Mouse (Mus musculus) liver, embryonic 12.5 days (tissue): ENCODE measurements around the gene Myl7. TPM values are rescaled to one million over a fixed set of nuclear protein-coding genes. Genes with fewer than 3 reads are reported as not detected.

ENCODE experiments used
- ATAC-seq: fragments of 200-750 bp; cut with Nextera tagmentation; 2 replicates; pipeline ENCODE4 v1.8.0; 2017; ENCODE audit warnings: moderate number of reproducible peaks, mild to moderate bottlenecking, moderate library complexity
- H3K27ac ChIP-seq: fragments of 300-500 bp; sonication (generic); 2 replicates; pipeline ENCODE4 v1.5.1; 2016; ENCODE audit warnings: mild to moderate bottlenecking
- H3K27me3 ChIP-seq: fragments of 300-500 bp; sonication (generic); replicated peaks from 2 replicates; pipeline ENCODE4 v1.6.1; 2016; ENCODE audit warnings: mild to moderate bottlenecking, moderate library complexity
- H3K36me3 ChIP-seq: fragments of 300-500 bp; sonication (generic); 2 replicates; pipeline ENCODE4 v1.6.1; 2016; ENCODE audit warnings: mild to moderate bottlenecking, moderate library complexity
- H3K4me1 ChIP-seq: fragments of 300-500 bp; sonication (generic); 2 replicates; pipeline ENCODE4 v1.6.1; 2016
- H3K4me2 ChIP-seq: fragments of 300-500 bp; sonication (generic); 2 replicates; pipeline ENCODE4 v1.6.1; 2016; ENCODE audit warnings: mild to moderate bottlenecking, moderate library complexity
- H3K4me3 ChIP-seq: fragments of 300-500 bp; sonication (generic); 2 replicates; pipeline ENCODE4 v1.5.1; 2016; ENCODE audit warnings: mild to moderate bottlenecking, moderate library complexity
- H3K9ac ChIP-seq: fragments of 300-500 bp; sonication (generic); 2 replicates; pipeline ENCODE4 v1.6.1; 2016; ENCODE audit warnings: mild to moderate bottlenecking, moderate library complexity
- H3K9me3 ChIP-seq: fragments of 300-500 bp; sonication (generic); replicated peaks from 2 replicates; pipeline ENCODE4 v1.6.1; 2016; ENCODE audit warnings: mild to moderate bottlenecking, moderate library complexity
- WGBS: fragments of 180-500 bp; shearing (Covaris S2); methylation state at CpG from one replicate; pipeline ENCODE4 v1.1.7; 2016; ENCODE audit not compliant: insufficient replicate concordance; 5-methylcytosine and 5-hydroxymethylcytosine counted together
- polyA plus RNA-seq: library from polyadenylated mRNA; unstranded; fragments of >200 nt; fragmentation: Nextera tagmentation; extraction: Ambion mirVana; gene quantifications from 2 replicates; pipeline ENCODE4 v1.2.1, GENCODE M21; 2016

Myl7 gene
- polyA plus RNA-seq, 1 experiment from 2014 or later: 22.5 TPM

DNA sequence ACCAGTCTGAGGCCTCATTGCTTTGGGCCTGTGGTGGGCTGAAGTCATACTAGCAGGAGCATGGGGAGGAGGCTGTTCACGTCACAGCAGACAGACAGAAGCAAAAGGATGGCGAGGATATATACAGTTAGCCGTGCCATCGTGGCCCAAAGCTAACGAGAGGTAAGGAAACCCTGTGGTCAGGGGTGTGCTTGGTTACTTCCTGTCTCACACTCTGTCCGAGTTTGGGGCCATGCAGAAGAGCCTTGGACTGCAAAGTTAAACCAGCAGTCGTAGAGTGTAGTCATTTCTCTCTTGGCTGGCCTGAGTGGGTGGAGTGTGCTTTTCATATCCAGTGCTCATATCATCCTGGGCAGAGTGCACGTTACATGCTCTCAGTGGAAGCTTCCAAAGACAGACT, 16.1 kb downstream of the Myl7 start:
- no peak overlapping the region; the same call in 1 of the 2 replicates for H3K27ac ChIP-seq
- 36% methylated on average over 8 of the region's 8 CpGs for WGBS
- ATAC-seq: no peak

DNA sequence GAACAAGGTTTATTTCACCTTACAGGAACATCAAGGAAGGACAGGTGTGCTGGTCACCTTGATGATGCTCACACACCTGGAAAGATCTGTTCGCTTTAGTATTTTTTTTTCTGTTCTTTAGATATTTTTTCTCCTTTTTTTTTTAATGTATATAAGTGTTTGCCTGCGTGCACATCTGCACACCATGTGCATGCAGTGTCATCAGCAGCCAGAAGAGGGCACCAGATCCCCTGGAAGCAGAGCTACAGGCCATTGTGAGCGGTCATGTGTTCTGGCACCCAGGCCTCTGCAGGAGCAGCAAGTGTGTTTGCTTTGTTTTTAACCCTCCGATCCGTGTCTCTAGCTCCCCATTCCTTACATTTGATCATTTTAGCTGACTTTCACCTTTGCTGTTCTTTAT, 18.7 kb downstream of the Myl7 start:
- Histone ChIP-seq H3K9me3 (no peaks in the 10 kb centered on the region), H3K4me2 (no peak overlapping the region), H3K27me3 (no peaks in the 10 kb centered on the region), H3K27ac (no peak overlapping the region), H3K4me3 (no peak overlapping the region), H3K9ac (no peak overlapping the region), H3K4me1 (peaks cover 41% of the 10 kb centered on the region), H3K36me3 (peaks cover 18% of the 10 kb centered on the region)
- ATAC-seq: no peak
- WGBS: 57% methylated on average over 5 of the region's 5 CpGs

More for the DNA sequence above, 16.1 kb downstream of the Myl7 start:
- no peak overlapping the region for H3K4me3 ChIP-seq
- H3K27me3 ChIP-seq: no peaks in the 10 kb centered on the region
- H3K4me2 ChIP-seq: no peak overlapping the region
- no peak overlapping the region for H3K9ac ChIP-seq
- H3K9me3 ChIP-seq: no peaks in the 10 kb centered on the region
- H3K36me3 ChIP-seq: no peaks in the 10 kb centered on the region
- peaks cover 24% of the 10 kb centered on the region for H3K4me1 ChIP-seq

GRCm38 (mm10) chr11:5878661-5879060, 19.9 kb downstream of the Myl7 start:
- H3K4me3 ChIP-seq: peak overlapping the region; percentile 74
- H3K9me3 ChIP-seq: no peaks in the 10 kb centered on the region
- H3K4me1 ChIP-seq: peaks cover 41% of the 10 kb centered on the region
- peak overlapping the region; percentile 81 for H3K27ac ChIP-seq
- H3K36me3 ChIP-seq: peaks cover 31% of the 10 kb centered on the region
- ATAC-seq: no peak
- peak overlapping the region; percentile 89 for H3K4me2 ChIP-seq
- WGBS: 53% methylated on average over 8 of the region's 8 CpGs
- peak overlapping the region; percentile 72 for H3K9ac ChIP-seq
- H3K27me3 ChIP-seq: no peaks in the 10 kb centered on the region

DNA sequence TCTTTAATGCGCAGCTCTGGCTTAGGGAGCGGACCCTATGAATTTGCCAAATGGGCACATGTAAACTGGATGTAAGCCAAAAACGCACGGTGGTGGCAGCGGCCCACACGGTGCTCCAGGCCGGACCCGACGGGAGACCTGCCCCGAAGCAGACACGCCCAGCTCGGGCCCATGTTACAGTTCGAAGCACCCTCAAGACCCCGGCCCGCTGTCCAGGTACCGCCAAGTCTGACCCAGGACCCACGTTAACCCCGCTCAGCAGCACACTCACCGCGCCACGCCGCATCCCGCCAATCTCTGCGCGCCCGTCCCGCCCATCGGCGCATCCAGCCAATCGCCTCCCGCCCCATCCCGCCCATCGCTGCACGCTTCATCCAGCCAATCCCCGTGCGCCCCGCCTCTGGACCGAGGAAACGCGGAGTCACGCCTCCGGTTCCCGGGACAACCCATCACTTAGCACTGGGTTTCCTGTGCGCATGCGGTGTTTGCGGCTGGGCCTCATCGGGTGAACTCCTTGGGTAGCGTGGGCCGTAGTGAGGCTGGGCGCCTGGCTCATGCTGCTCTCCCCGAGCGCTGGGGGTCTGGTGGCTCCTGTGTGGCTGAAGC, 20.6 kb downstream of the Myl7 start, which contains the start of gene Pold2:
TSS of gene Pold2 (minus strand) at position 372 of the 606 bp plus-strand sequence.
- H3K4me2 ChIP-seq: peak within 1 kb of the TSS; percentile 89
- no peaks in the 10 kb centered on the region for H3K27me3 ChIP-seq
- peak within 1 kb of the TSS; percentile 74 for H3K4me3 ChIP-seq
- H3K4me1 ChIP-seq: peaks cover 41% of the 10 kb centered on the region
- peak within 1 kb of the TSS; percentile 81 for H3K27ac ChIP-seq
- peak; percentile 99 for ATAC-seq
- under 1% methylated on average over 49 of the region's 52 CpGs for WGBS
- no peaks in the 10 kb centered on the region for H3K9me3 ChIP-seq
- H3K36me3 ChIP-seq: peaks cover 37% of the 10 kb centered on the region
- H3K9ac ChIP-seq: peak within 1 kb of the TSS; percentile 75

DNA sequence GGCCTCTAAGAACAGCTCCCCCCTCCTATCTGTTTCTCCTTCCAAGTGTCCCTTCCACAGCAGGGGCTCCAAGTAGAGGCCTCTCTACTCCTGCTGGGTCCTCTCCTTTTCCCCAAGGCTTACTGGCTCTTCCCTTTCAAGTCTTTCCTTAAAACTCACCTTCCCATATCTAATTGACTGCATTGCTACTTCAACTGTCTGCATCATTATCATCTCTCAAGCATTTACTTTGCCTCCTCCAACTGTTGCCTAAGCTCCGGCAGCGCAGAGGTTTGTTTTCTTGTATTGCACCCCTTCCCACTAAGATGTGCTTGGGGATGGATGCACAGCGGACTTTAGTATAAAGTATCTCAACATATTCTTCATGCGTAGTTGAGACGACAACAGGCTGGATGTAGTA, 21.2 kb downstream of the Myl7 start:
- Histone ChIP-seq H3K4me3 (peak overlapping the region; percentile 74), H3K27me3 (no peaks in the 10 kb centered on the region), H3K4me1 (peaks cover 36% of the 10 kb centered on the region), H3K4me2 (peak overlapping the region; percentile 89), H3K27ac (peak overlapping the region; percentile 47), H3K36me3 (peaks cover 43% of the 10 kb centered on the region), H3K9me3 (no peaks in the 10 kb centered on the region), H3K9ac (peak overlapping the region; percentile 75)
- WGBS: 4% methylated on average over 5 of the region's 5 CpGs
- ATAC-seq: no peak

GRCm38 (mm10) chr11:5873192-5873591, 25.4 kb downstream of the Myl7 start:
- Histone ChIP-seq H3K36me3 (peaks cover 83% of the 10 kb centered on the region), H3K9ac (no peak overlapping the region), H3K27me3 (no peaks in the 10 kb centered on the region), H3K4me2 (no peak overlapping the region), H3K9me3 (no peaks in the 10 kb centered on the region), H3K27ac (no peak overlapping the region), H3K4me3 (no peak overlapping the region), H3K4me1 (peaks cover 19% of the 10 kb centered on the region)
- no peak for ATAC-seq
- WGBS: 91% methylated on average over 9 of the region's 9 CpGs

- no peak overlapping the region for H3K4me3 ChIP-seq
- ATAC-seq: no peak
- peaks cover 86% of the 10 kb centered on the region for H3K36me3 ChIP-seq
- no peak overlapping the region for H3K9ac ChIP-seq
- H3K4me2 ChIP-seq: no peak overlapping the region
- WGBS: 87% methylated on average over 11 of the region's 11 CpGs
- no peaks in the 10 kb centered on the region for H3K9me3 ChIP-seq
- H3K4me1 ChIP-seq: peaks cover 19% of the 10 kb centered on the region
- H3K27ac ChIP-seq: no peak overlapping the region
- no peaks in the 10 kb centered on the region for H3K27me3 ChIP-seq
Observed at GRCm38 (mm10) chr11:5872707-5873106, 25.9 kb downstream of the Myl7 start.

DNA sequence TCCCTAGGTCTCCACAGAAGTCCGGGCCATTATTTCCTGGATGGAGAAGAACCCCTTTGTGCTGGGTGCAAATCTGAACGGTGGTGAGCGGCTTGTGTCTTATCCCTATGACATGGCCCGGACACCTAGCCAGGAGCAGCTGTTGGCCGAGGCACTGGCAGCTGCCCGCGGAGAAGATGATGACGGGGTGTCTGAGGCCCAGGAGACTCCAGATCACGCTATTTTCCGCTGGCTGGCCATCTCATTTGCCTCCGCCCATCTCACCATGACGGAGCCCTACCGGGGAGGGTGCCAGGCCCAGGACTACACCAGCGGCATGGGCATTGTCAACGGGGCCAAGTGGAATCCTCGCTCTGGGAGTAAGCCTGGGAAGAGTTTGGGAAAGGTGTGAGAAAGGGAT, 28.5 kb downstream of the Myl7 start:
- Histone ChIP-seq H3K27ac (no peak overlapping the region), H3K9ac (no peak overlapping the region), H3K4me2 (no peak overlapping the region), H3K27me3 (no peaks in the 10 kb centered on the region; the same call in 1 of the 2 replicates), H3K4me1 (no peaks in the 10 kb centered on the region), H3K4me3 (no peak overlapping the region), H3K36me3 (peaks cover 78% of the 10 kb centered on the region), H3K9me3 (no peaks in the 10 kb centered on the region)
- WGBS: 87% methylated on average over 16 of the region's 16 CpGs
- ATAC-seq: no peak

GRCm38 (mm10) chr11:5869331-5869730, 29.3 kb downstream of the Myl7 start:
- Histone ChIP-seq H3K36me3 (peaks cover 70% of the 10 kb centered on the region), H3K4me2 (no peak overlapping the region), H3K9me3 (no peaks in the 10 kb centered on the region), H3K27me3 (peaks cover 5% of the 10 kb centered on the region), H3K4me1 (no peaks in the 10 kb centered on the region), H3K4me3 (no peak overlapping the region), H3K27ac (no peak overlapping the region), H3K9ac (no peak overlapping the region)
- 89% methylated on average over 16 of the region's 16 CpGs for WGBS
- no peak for ATAC-seq

DNA sequence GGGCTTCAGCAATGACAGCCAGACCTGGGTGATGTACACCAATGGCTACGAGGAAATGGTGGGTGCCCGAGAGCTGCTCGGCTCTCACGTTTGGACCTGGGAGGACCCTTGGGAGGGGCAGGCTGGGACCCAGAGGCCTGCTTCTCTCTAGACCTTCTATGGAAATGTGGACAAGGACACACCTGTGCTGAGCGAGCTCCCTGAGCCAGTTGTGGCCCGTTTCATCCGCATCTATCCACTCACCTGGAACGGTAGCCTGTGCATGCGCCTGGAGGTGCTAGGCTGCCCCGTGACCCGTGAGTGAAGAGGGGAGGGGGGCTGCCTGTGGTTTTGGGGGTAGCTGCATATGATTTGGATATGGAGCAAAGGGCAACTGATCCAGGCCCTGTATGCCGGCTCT, 30.3 kb downstream of the Myl7 start:
- Histone ChIP-seq H3K4me3 (no peak overlapping the region), H3K36me3 (peaks cover 60% of the 10 kb centered on the region), H3K4me1 (no peaks in the 10 kb centered on the region), H3K9ac (no peak overlapping the region), H3K9me3 (no peaks in the 10 kb centered on the region), H3K4me2 (no peak overlapping the region), H3K27me3 (peaks cover 15% of the 10 kb centered on the region), H3K27ac (no peak overlapping the region)
- no peak for ATAC-seq
- 80% methylated on average over 12 of the region's 12 CpGs for WGBS

DNA sequence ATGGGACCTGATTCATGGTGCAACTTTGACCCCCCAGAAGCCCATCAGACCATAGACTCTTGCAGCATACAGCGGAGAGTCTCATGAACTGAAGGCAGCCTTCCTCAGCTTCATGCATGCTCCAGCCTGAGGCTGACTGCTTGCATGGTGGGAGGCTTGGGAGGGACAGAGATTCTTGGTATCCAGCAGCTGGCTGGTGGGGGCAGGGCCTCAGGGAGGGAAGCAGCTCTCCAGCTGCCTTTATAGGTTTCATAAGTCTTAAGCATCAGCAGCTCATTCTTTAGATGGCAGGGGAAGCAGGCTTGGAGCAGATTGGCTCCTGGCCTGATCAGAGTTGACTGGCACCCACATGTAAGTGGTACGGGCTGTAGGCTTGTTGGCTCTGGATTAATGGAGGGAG, 31.4 kb downstream of the Myl7 start:
- WGBS: 83% methylated on average over 2 of the region's 2 CpGs
- Histone ChIP-seq H3K27me3 (peaks cover 27% of the 10 kb centered on the region), H3K9ac (no peak overlapping the region), H3K9me3 (no peaks in the 10 kb centered on the region), H3K36me3 (peaks cover 49% of the 10 kb centered on the region), H3K4me3 (no peak overlapping the region), H3K27ac (no peak overlapping the region), H3K4me2 (no peak overlapping the region), H3K4me1 (no peaks in the 10 kb centered on the region)
- ATAC-seq: no peak

DNA sequence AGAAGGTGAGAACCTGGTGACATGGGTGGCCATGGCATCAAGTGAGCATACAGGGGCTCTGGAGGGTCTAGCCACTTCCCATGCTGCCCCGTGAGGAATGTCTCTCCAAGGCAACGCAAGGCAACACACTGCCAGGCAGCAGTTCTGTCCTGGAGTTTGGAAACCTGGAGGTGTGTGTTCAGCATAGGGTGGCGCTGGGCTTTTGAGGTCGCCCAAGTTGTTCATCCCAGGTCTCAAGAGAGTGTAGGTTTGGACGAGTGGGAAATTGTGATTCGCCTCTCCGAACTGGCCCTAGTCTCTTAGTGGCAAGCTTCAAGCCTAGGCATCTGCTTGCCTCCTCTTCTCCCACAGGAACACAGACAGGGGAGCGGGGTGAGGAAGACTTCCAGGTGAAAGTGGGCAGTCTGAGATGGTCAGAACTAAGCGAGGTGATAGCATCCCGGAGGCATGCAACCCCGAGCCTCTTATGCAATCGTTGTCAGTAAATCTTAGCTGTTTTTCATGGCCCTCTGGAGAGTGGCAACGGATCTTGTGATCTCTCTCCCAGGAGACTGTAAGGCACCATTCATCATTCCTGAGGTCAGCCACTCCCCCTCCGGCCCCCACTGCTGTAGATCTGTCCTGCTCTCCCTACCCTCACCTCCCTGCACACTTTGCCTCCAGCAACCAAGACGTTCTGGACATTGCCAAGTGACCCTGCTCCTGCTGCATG, 36.0 kb downstream of the Myl7 start:
- H3K36me3 ChIP-seq: peaks cover 7% of the 10 kb centered on the region; the same call in 1 of the 2 replicates
- peak overlapping the region; percentile 63 for H3K4me2 ChIP-seq
- H3K9me3 ChIP-seq: peaks cover 3% of the 10 kb centered on the region; the same call in 1 of the 2 replicates
- peaks cover 12% of the 10 kb centered on the region for H3K4me1 ChIP-seq
- peaks cover 56% of the 10 kb centered on the region for H3K27me3 ChIP-seq
- WGBS: 15% methylated on average over 15 of the region's 15 CpGs
- ATAC-seq: no peak
- H3K4me3 ChIP-seq: peak overlapping the region; percentile 50
- no peak overlapping the region for H3K27ac ChIP-seq
- no peak overlapping the region for H3K9ac ChIP-seq
